Mouse (Mus musculus) lung, postnatal 0 days (tissue): Measurements from ENCODE around the gene Ier5.

Experiments used
- CTCF ChIP-seq: IDR thresholded peaks from 2 replicates; pipeline ENCODE4 v1.5.1; 2016; ENCODE audit warnings: antibody characterized with exemption, mild to moderate bottlenecking
- EP300 ChIP-seq: IDR thresholded peaks from 2 replicates; pipeline ENCODE4 v1.6.1; 2016; ENCODE audit warnings: antibody characterized with exemption, mild to moderate bottlenecking, control low read depth

GRCm38 (mm10) chr1:155060832-155061801, 38.3 kb downstream of the Ier5 start:
- TF ChIP-seq CTCF (no peak), EP300 (no peak)
